Mouse (Mus musculus) MEL (cell line): ENCODE measurements around the gene 4930523C07Rik. TPM values are rescaled to one million over a fixed set of nuclear protein-coding genes. Genes with fewer than 3 reads are reported as not detected.

Experiments used
- DNase-seq: peaks from one replicate; pipeline ENCODE4 v3.0.0; 2011; ENCODE audit warnings: low read depth, low spot score
- H3K27ac ChIP-seq: 2 replicates; pipeline ENCODE4 v1.5.1; 2012; ENCODE audit warnings: low read depth, mild to moderate bottlenecking, control low read depth, low read length, moderate library complexity; ENCODE audit not compliant: control insufficient read depth
- H3K27me3 ChIP-seq, 2 experiments: fragments of 150-350 bp in 1 of 2; sonication (generic) in 1 of 2; 2 replicates each; pipeline ENCODE4 v1.6.1; 2012; ENCODE audit warnings: low read length in 2 of 2, mild to moderate bottlenecking in 2 of 2, improper control_type of control experiment in 1 of 2, moderate library complexity in 1 of 2; ENCODE audit not compliant: insufficient read depth in 2 of 2, control insufficient read depth in 1 of 2
- H3K36me3 ChIP-seq, 2 experiments: 2 replicates each; pipeline ENCODE4 v1.6.1; 2012 to 2014; ENCODE audit warnings: low read length in 2 of 2, improper control_type of control experiment in 1 of 2, inconsistent platforms in 1 of 2, mild to moderate bottlenecking in 1 of 2; ENCODE audit not compliant: insufficient read depth in 2 of 2, control insufficient read depth in 1 of 2
- H3K4me1 ChIP-seq, 2 experiments: fragments of 150-350 bp in 1 of 2; sonication (generic) in 1 of 2; 2 replicates each; pipeline ENCODE4 v1.6.1; 2012; ENCODE audit warnings: low read length in 2 of 2, improper control_type of control experiment in 1 of 2, mild to moderate bottlenecking in 1 of 2; ENCODE audit not compliant: insufficient read depth in 2 of 2, control insufficient read depth in 1 of 2
- H3K4me3 ChIP-seq, 2 experiments: fragments of 150-350 bp in 1 of 2; sonication (generic) in 1 of 2; 2 replicates each; pipeline ENCODE4 v1.5.1; 2012; ENCODE audit warnings: low read depth in 2 of 2, low read length in 2 of 2, mild to moderate bottlenecking in 2 of 2, moderate library complexity in 2 of 2, control low read depth in 1 of 2, improper control_type of control experiment in 1 of 2; ENCODE audit not compliant: control insufficient read depth in 1 of 2, insufficient read depth in 1 of 2
- H3K79me2 ChIP-seq: 2 replicates; pipeline ENCODE4 v1.6.1; 2012; ENCODE audit warnings: mild to moderate bottlenecking, low read length, moderate library complexity; ENCODE audit not compliant: control insufficient read depth, poor library complexity, insufficient read depth
- H3K9ac ChIP-seq: 2 replicates; pipeline ENCODE4 v1.6.1; 2012; ENCODE audit warnings: low read depth, mild to moderate bottlenecking, control low read depth, low read length, moderate library complexity; ENCODE audit not compliant: control insufficient read depth, poor library complexity, severe bottlenecking
- H3K9me3 ChIP-seq: fragments of 150-350 bp; sonication (generic); replicated peaks from 2 replicates; pipeline ENCODE4 v1.6.1; 2012; ENCODE audit warnings: mild to moderate bottlenecking, low read length, improper control_type of control experiment, moderate library complexity; ENCODE audit not compliant: insufficient read depth
- BHLHE40 ChIP-seq: IDR thresholded peaks from 2 replicates; pipeline ENCODE4 v1.6.1; 2012; ENCODE audit warnings: low read depth, mild to moderate bottlenecking, inconsistent platforms, low read length, improper control_type of control experiment, borderline replicate concordance
- CTCF ChIP-seq, 3 experiments: IDR thresholded peaks in 2 of 3; conservative IDR thresholded peaks in 1 of 3; 2 replicates each; pipeline ENCODE4 v1.5.1; 2011 to 2012; ENCODE audit warnings: low read length in 3 of 3, low read depth in 2 of 3, mild to moderate bottlenecking in 2 of 3, improper control_type of control experiment in 1 of 3, inconsistent platforms in 1 of 3, mixed read lengths in 1 of 3, moderate library complexity in 1 of 3; ENCODE audit not compliant: control insufficient read depth in 1 of 3, insufficient read depth in 1 of 3, poor library complexity in 1 of 3, severe bottlenecking in 1 of 3
- E2F4 ChIP-seq: IDR thresholded peaks from 2 replicates; pipeline ENCODE4 v1.6.1; 2011; ENCODE audit warnings: low read depth, low read length, improper control_type of control experiment, borderline replicate concordance
- EP300 ChIP-seq, 2 experiments: IDR thresholded peaks; 2 replicates each; pipeline ENCODE4 v1.6.1; 2011; ENCODE audit warnings: improper control_type of control experiment in 2 of 2, low read length in 2 of 2, low read depth in 1 of 2, mild to moderate bottlenecking in 1 of 2
- ETS1 ChIP-seq: IDR thresholded peaks from 2 replicates; pipeline ENCODE4 v1.6.1; 2012; ENCODE audit warnings: low read depth, mild to moderate bottlenecking, inconsistent platforms, low read length, improper control_type of control experiment, moderate library complexity
- GATA1 ChIP-seq: IDR thresholded peaks from 2 replicates; pipeline ENCODE4 v1.6.1; 2011; ENCODE audit warnings: low read depth, low read length, improper control_type of control experiment
- HCFC1 ChIP-seq: IDR thresholded peaks from 2 replicates; pipeline ENCODE4 v1.6.1; 2012; ENCODE audit warnings: low read depth, mild to moderate bottlenecking, inconsistent platforms, low read length, improper control_type of control experiment, moderate library complexity
- KAT2A ChIP-seq: conservative IDR thresholded peaks from 2 replicates; pipeline ENCODE4 v1.6.1; 2012; ENCODE audit warnings: low read depth, low read length, improper control_type of control experiment, inconsistent platforms
- MAX ChIP-seq: IDR thresholded peaks from 2 replicates; pipeline ENCODE4 v1.6.1; 2011; ENCODE audit warnings: low read length, improper control_type of control experiment
- MAZ ChIP-seq: IDR thresholded peaks from 2 replicates; pipeline ENCODE4 v1.6.1; 2012; ENCODE audit warnings: low read depth, mild to moderate bottlenecking, inconsistent platforms, low read length, improper control_type of control experiment
- MXI1 ChIP-seq: IDR thresholded peaks from 2 replicates; pipeline ENCODE4 v1.6.1; 2011; ENCODE audit warnings: mild to moderate bottlenecking, low read depth, low read length, improper control_type of control experiment
- MYB ChIP-seq: IDR thresholded peaks from 2 replicates; pipeline ENCODE4 v1.6.1; 2011; ENCODE audit warnings: mild to moderate bottlenecking, low read depth, low read length, improper control_type of control experiment
- MYC ChIP-seq: IDR thresholded peaks from 2 replicates; pipeline ENCODE4 v1.6.1; 2011; ENCODE audit warnings: low read depth, mild to moderate bottlenecking, low read length, improper control_type of control experiment, moderate library complexity
- NELFE ChIP-seq: IDR thresholded peaks from 2 replicates; pipeline ENCODE4 v1.6.1; 2011; ENCODE audit warnings: low read depth, low read length, improper control_type of control experiment
- NRF1 ChIP-seq: IDR thresholded peaks from 2 replicates; pipeline ENCODE4 v1.6.1; 2014; ENCODE audit warnings: low read depth, mild to moderate bottlenecking, inconsistent platforms, low read length, improper control_type of control experiment, moderate library complexity; ENCODE audit not compliant: poor library complexity, insufficient read depth, severe bottlenecking
- POLR2AphosphoS2 ChIP-seq: IDR thresholded peaks from 2 replicates; pipeline ENCODE4 v1.6.1; 2011; ENCODE audit warnings: low read length, improper control_type of control experiment
- POLR2AphosphoS5 ChIP-seq: IDR thresholded peaks from 2 replicates; pipeline ENCODE4 v1.6.1; 2012; ENCODE audit warnings: low read depth, borderline replicate concordance, mild to moderate bottlenecking, inconsistent platforms, low read length, moderate library complexity, mixed read lengths
- RAD21 ChIP-seq: IDR thresholded peaks from 2 replicates; pipeline ENCODE4 v1.6.1; 2011; ENCODE audit warnings: mild to moderate bottlenecking, low read depth, low read length, improper control_type of control experiment
- RCOR1 ChIP-seq: IDR thresholded peaks from 2 replicates; pipeline ENCODE4 v1.6.1; 2012; ENCODE audit warnings: low read depth, mild to moderate bottlenecking, inconsistent platforms, low read length, improper control_type of control experiment
- SMC3 ChIP-seq: IDR thresholded peaks from 2 replicates; pipeline ENCODE4 v1.6.1; 2011; ENCODE audit warnings: low read depth, low read length, improper control_type of control experiment
- TAL1 ChIP-seq: IDR thresholded peaks from 2 replicates; pipeline ENCODE4 v1.6.1; 2012; ENCODE audit warnings: mild to moderate bottlenecking, inconsistent platforms, low read length, moderate library complexity, mixed read lengths
- TBP ChIP-seq: IDR thresholded peaks from 2 replicates; pipeline ENCODE4 v1.8.0; 2011; ENCODE audit warnings: low read depth, low read length, improper control_type of control experiment
- UBTF ChIP-seq: IDR thresholded peaks from 2 replicates; pipeline ENCODE4 v1.6.1; 2012; ENCODE audit warnings: low read depth, mild to moderate bottlenecking, inconsistent platforms, low read length, improper control_type of control experiment, moderate library complexity, borderline replicate concordance; ENCODE audit not compliant: insufficient read depth
- USF2 ChIP-seq, 2 experiments: IDR thresholded peaks; 2 replicates each; pipeline ENCODE4 v1.6.1; 2011 to 2012; ENCODE audit warnings: improper control_type of control experiment in 2 of 2, low read length in 2 of 2, borderline replicate concordance in 1 of 2, inconsistent platforms in 1 of 2, low read depth in 1 of 2, mild to moderate bottlenecking in 1 of 2; ENCODE audit not compliant: insufficient read depth in 1 of 2
- ZC3H11A ChIP-seq: IDR thresholded peaks from 2 replicates; pipeline ENCODE4 v1.6.1; 2012; ENCODE audit warnings: low read depth, mild to moderate bottlenecking, inconsistent platforms, low read length, improper control_type of control experiment
- ZKSCAN1 ChIP-seq: IDR thresholded peaks from 2 replicates; pipeline ENCODE4 v1.6.1; 2012; ENCODE audit warnings: low read depth, mild to moderate bottlenecking, inconsistent platforms, low read length, improper control_type of control experiment, moderate library complexity
- ZNF384 ChIP-seq: IDR thresholded peaks from 2 replicates; pipeline ENCODE4 v1.6.1; 2012; ENCODE audit warnings: low read depth, mild to moderate bottlenecking, inconsistent platforms, low read length, improper control_type of control experiment
- polyA plus RNA-seq, 2 experiments: library from polyadenylated mRNA; stranded (reverse) in 1 of 2; unstranded in 1 of 2; fragments of >175 nt in 1 of 2; fragments of >200 nt in 1 of 2; gene quantifications; 2 replicates each; pipeline versions ENCODE4 v1.2.1 to v1.2.4; 2012; ENCODE audit warnings: low replicate concordance in 2 of 2, low read depth in 1 of 2; ENCODE audit not compliant: insufficient read length in 2 of 2, insufficient read depth in 1 of 2, missing spikeins in 1 of 2
- total RNA-seq: library from RNA; depleted of rRNA; stranded (reverse); fragments of 300-350 nt; gene quantifications from 2 replicates; pipeline ENCODE4 v1.2.3, GENCODE M21; 2012

Gene 4930523C07Rik
- total and polyA plus RNA-seq, 3 experiments: not detected

DNA sequence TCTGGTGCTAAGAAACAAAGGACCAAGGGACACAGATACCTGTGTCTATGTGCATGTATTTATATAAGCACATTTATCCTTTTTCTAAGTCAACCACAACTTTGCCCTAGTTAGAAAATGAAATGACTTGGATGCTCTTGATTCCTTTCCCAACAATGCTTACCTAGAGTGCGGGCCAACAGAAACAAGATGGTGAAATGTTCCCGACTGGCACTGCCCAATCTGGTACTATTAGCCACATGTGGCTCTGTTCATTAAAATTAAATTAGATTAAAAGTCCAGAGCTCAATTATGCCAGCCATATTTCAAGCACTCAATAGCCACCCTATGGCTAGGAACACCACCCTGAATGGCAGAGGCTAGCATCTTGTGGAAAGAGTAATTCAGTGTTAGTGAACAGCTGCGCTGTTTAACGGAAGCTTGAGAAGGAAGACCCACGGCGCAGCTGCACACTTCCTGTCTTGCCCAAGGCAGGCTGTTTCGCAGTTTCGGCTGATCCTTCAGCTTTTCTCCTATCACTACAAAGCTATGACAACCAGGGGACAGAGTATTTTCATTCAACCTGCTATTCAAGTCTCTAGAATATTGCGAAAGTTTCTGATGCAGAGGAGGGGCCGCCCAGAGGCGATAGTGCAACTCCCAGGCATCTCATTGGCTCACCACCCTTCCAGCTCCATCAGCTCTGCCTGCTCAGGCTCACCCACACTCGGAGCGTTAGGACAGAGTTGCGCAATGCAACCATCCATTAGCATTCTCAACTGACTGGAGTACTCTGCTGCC is 34.9 kb downstream of the 4930523C07Rik start:
- Histone ChIP-seq H3K4me3 (no peak overlapping the region), H3K79me2 (no peaks in the 10 kb centered on the region), H3K36me3 (no peaks in the 10 kb centered on the region), H3K27ac (no peak overlapping the region), H3K27me3 (no peaks in the 10 kb centered on the region), H3K9ac (no peak overlapping the region), H3K4me1 (no peaks in the 10 kb centered on the region), H3K9me3 (no peaks in the 10 kb centered on the region)
- peak; percentile 5 for DNase-seq
- TF ChIP-seq POLR2AphosphoS2: no peak
- no peak for TF ChIP-seq MXI1
- TF ChIP-seq USF2 (IDR thresholded peaks at IDR 0.05; ENCODE audit: borderline replicate concordance in 1 of 2, insufficient read depth in 1 of 2, low read depth in 1 of 2, low read length in 2 of 2): no peak
- TF ChIP-seq ETS1: no peak
- TF ChIP-seq HCFC1: no peak
- TF ChIP-seq GATA1: no peak
- no peak for TF ChIP-seq NELFE
- no peak for TF ChIP-seq RCOR1
- TF ChIP-seq MAZ: no peak
- no peak for TF ChIP-seq BHLHE40

DNA sequence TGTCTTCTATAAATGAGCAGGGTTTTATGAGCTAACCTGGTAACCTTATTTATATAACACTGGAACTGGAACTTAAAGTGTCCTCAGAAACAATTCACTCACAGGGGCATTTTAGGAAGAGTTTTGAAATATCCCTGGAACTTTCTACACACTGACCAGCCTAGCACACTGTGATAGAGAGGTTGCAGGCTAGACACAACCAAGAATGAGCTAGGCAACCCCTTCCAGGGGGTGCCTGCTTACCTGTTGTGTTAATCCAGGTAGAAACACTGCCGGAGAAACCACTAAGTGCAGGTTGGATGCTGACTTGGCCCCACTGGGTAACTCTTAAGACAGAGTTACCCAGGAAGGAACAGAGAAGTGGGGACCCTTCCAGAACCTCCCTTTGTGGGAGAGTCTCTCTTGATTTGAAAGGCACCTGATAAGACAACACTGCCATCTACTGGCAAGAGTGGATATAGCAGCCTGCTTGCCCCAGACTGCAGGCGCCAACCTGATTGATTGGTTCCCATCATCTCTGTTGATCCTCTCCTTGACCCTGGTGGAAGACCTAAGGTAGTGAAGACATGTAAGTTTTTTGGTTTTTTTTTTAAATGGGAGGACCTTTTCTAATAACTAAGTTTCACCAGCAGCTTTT is 36.7 kb downstream of the 4930523C07Rik start:
- DNase-seq: peak; percentile 53
- H3K9ac ChIP-seq: no peak overlapping the region
- H3K27me3 ChIP-seq: no peaks in the 10 kb centered on the region
- no peaks in the 10 kb centered on the region for H3K4me1 ChIP-seq
- H3K79me2 ChIP-seq: no peaks in the 10 kb centered on the region
- no peaks in the 10 kb centered on the region for H3K9me3 ChIP-seq
- H3K36me3 ChIP-seq: no peaks in the 10 kb centered on the region
- no peak overlapping the region for H3K27ac ChIP-seq
- no peak for TF ChIP-seq TBP
- TF ChIP-seq NRF1: no peak
- TF ChIP-seq CTCF (IDR thresholded peaks at IDR 0.05 in 2 of 3, conservative IDR thresholded peaks at IDR 0.05 in 1 of 3; ENCODE audit: control insufficient read depth in 1 of 3, insufficient read depth in 1 of 3, low read depth in 2 of 3, low read length in 3 of 3, poor library complexity in 1 of 3, severe bottlenecking in 1 of 3): peak; percentile 48 to 81 (median 62)
- no peak for TF ChIP-seq EP300 (IDR thresholded peaks at IDR 0.05; ENCODE audit: low read depth in 1 of 2, low read length in 2 of 2)
- no peak for TF ChIP-seq MYB
- TF ChIP-seq ZKSCAN1: no peak
- peak; percentile 62 for TF ChIP-seq SMC3
- TF ChIP-seq UBTF: no peak
- no peak for TF ChIP-seq E2F4
- peak; percentile 34 for TF ChIP-seq ZC3H11A
- TF ChIP-seq GATA1: peak; percentile 40; the same call in 1 of the 2 replicates
- TF ChIP-seq MAX: no peak
- no peak for TF ChIP-seq MYC
- peak; percentile 66 for TF ChIP-seq RAD21
- no peak for TF ChIP-seq MXI1
- no peak for TF ChIP-seq POLR2AphosphoS5
- no peak for TF ChIP-seq KAT2A
- no peak for TF ChIP-seq TAL1
- TF ChIP-seq HCFC1: no peak
- no peak for TF ChIP-seq ZNF384
- no peak for TF ChIP-seq NELFE
- no peak overlapping the region for H3K4me3 ChIP-seq
